Mouse (Mus musculus): Measurements from ENCODE around the gene Ddah2. TPM values are rescaled to one million over a fixed set of nuclear protein-coding genes. Genes with fewer than 3 reads are reported as not detected.

Ddah2 gene
- 8.5 and 14.5 TPM in 2 replicates for polyA plus RNA-seq (2012; rRNA removed)

- Histone ChIP-seq H3K36me3 (ENCODE audit: control insufficient read depth, insufficient read depth, low read length) (peaks cover 35% of the 10 kb centered on the region), H3K27ac (ENCODE audit: insufficient read depth, low read depth, low read length) (peak within 1 kb of the TSS; percentile 52; the same call in 1 of the 2 replicates)
- WGBS, result 1% methylated on average over 57 of the region's 57 CpGs
Measured at GRCm38 (mm10) chr17:35058911-35059892, at the start of gene Ddah2. TSS of gene Ddah2 (plus strand) at chr17:35059035.

GRCm38 (mm10) chr17:35009586-35009985 lies 49.2 kb upstream of the Ddah2 start:
- WGBS, result 90% methylated on average over 7 of the region's 7 CpGs
- no peaks in the 10 kb centered on the region for H3K4me1 ChIP-seq (ENCODE audit: control insufficient read depth, insufficient read depth, insufficient read length, low read length)
- H3K4me3 ChIP-seq (ENCODE audit: low read depth, low read length), result no peak overlapping the region
- TF ChIP-seq CTCF (IDR thresholded peaks at IDR 0.05; ENCODE audit: extremely low read depth, insufficient read length, insufficient replicate concordance, low read depth, low read length), result no peak
- no peak for TF ChIP-seq POLR2A (IDR thresholded peaks at IDR 0.05; ENCODE audit: low read depth, low read length)
- no peaks in the 10 kb centered on the region for H3K27me3 ChIP-seq (ENCODE audit: control insufficient read depth, insufficient read depth, low read length)
- no peak overlapping the region for H3K27ac ChIP-seq (ENCODE audit: insufficient read depth, low read depth, low read length)
- H3K36me3 ChIP-seq (ENCODE audit: control insufficient read depth, insufficient read depth, low read length), result peaks cover 68% of the 10 kb centered on the region

More at GRCm38 (mm10) chr17:35058911-35059892, at the start of gene Ddah2:
- TF ChIP-seq CTCF (IDR thresholded peaks at IDR 0.05; ENCODE audit: extremely low read depth, insufficient read length, insufficient replicate concordance, low read depth, low read length) (peak; percentile 66), POLR2A (IDR thresholded peaks at IDR 0.05; ENCODE audit: low read depth, low read length) (peak; percentile 48)
- peaks cover 25% of the 10 kb centered on the region for H3K4me1 ChIP-seq (ENCODE audit: control insufficient read depth, insufficient read depth, insufficient read length, low read length)
- H3K27me3 ChIP-seq (ENCODE audit: control insufficient read depth, insufficient read depth, low read length), result no peaks in the 10 kb centered on the region
- H3K4me3 ChIP-seq (ENCODE audit: low read depth, low read length), result peak within 1 kb of the TSS; percentile 68

GRCm38 (mm10) chr17:35011440-35011839 lies 47.4 kb upstream of the Ddah2 start:
- TF ChIP-seq POLR2A (IDR thresholded peaks at IDR 0.05; ENCODE audit: low read depth, low read length) (no peak), CTCF (IDR thresholded peaks at IDR 0.05; ENCODE audit: extremely low read depth, insufficient read length, insufficient replicate concordance, low read depth, low read length) (no peak)
- peaks cover 7% of the 10 kb centered on the region for H3K4me1 ChIP-seq (ENCODE audit: control insufficient read depth, insufficient read depth, insufficient read length, low read length)
- no peak overlapping the region for H3K4me3 ChIP-seq (ENCODE audit: low read depth, low read length)
- H3K27ac ChIP-seq (ENCODE audit: insufficient read depth, low read depth, low read length), result no peak overlapping the region
- H3K36me3 ChIP-seq (ENCODE audit: control insufficient read depth, insufficient read depth, low read length), result peaks cover 69% of the 10 kb centered on the region
- 95% methylated on average over 8 of the region's 8 CpGs for WGBS
- H3K27me3 ChIP-seq (ENCODE audit: control insufficient read depth, insufficient read depth, low read length), result no peaks in the 10 kb centered on the region

- WGBS, result 87% methylated on average over 13 of the region's 13 CpGs
- no peaks in the 10 kb centered on the region for H3K27me3 ChIP-seq (ENCODE audit: control insufficient read depth, insufficient read depth, low read length)
- no peak for TF ChIP-seq CTCF (IDR thresholded peaks at IDR 0.05; ENCODE audit: extremely low read depth, insufficient read length, insufficient replicate concordance, low read depth, low read length)
- no peak for TF ChIP-seq POLR2A (IDR thresholded peaks at IDR 0.05; ENCODE audit: low read depth, low read length)
- H3K27ac ChIP-seq (ENCODE audit: insufficient read depth, low read depth, low read length), result no peak overlapping the region
- H3K4me1 ChIP-seq (ENCODE audit: control insufficient read depth, insufficient read depth, insufficient read length, low read length), result peaks cover 16% of the 10 kb centered on the region
- H3K36me3 ChIP-seq (ENCODE audit: control insufficient read depth, insufficient read depth, low read length), result peaks cover 66% of the 10 kb centered on the region
- H3K4me3 ChIP-seq (ENCODE audit: low read depth, low read length), result no peak overlapping the region
Measured at GRCm38 (mm10) chr17:35012430-35012829, 46.4 kb upstream of the Ddah2 start.

GRCm38 (mm10) chr17:35013221-35013620 lies 45.6 kb upstream of the Ddah2 start:
- no peak overlapping the region for H3K27ac ChIP-seq (ENCODE audit: insufficient read depth, low read depth, low read length)
- peaks cover 19% of the 10 kb centered on the region for H3K4me1 ChIP-seq (ENCODE audit: control insufficient read depth, insufficient read depth, insufficient read length, low read length)
- no peaks in the 10 kb centered on the region for H3K27me3 ChIP-seq (ENCODE audit: control insufficient read depth, insufficient read depth, low read length)
- peaks cover 63% of the 10 kb centered on the region for H3K36me3 ChIP-seq (ENCODE audit: control insufficient read depth, insufficient read depth, low read length)
- H3K4me3 ChIP-seq (ENCODE audit: low read depth, low read length), result no peak overlapping the region
- TF ChIP-seq CTCF (IDR thresholded peaks at IDR 0.05; ENCODE audit: extremely low read depth, insufficient read length, insufficient replicate concordance, low read depth, low read length) (no peak), POLR2A (IDR thresholded peaks at IDR 0.05; ENCODE audit: low read depth, low read length) (no peak)
- 72% methylated on average over 6 of the region's 6 CpGs for WGBS

- H3K36me3 ChIP-seq (ENCODE audit: control insufficient read depth, insufficient read depth, low read length), result peaks cover 55% of the 10 kb centered on the region
- TF ChIP-seq POLR2A (IDR thresholded peaks at IDR 0.05; ENCODE audit: low read depth, low read length) (no peak), CTCF (IDR thresholded peaks at IDR 0.05; ENCODE audit: extremely low read depth, insufficient read length, insufficient replicate concordance, low read depth, low read length) (no peak)
- H3K4me3 ChIP-seq (ENCODE audit: low read depth, low read length), result no peak overlapping the region
- peaks cover 23% of the 10 kb centered on the region for H3K4me1 ChIP-seq (ENCODE audit: control insufficient read depth, insufficient read depth, insufficient read length, low read length)
- no peak overlapping the region for H3K27ac ChIP-seq (ENCODE audit: insufficient read depth, low read depth, low read length)
- H3K27me3 ChIP-seq (ENCODE audit: control insufficient read depth, insufficient read depth, low read length), result no peaks in the 10 kb centered on the region
- WGBS, result 88% methylated on average over 16 of the region's 16 CpGs
Measured at GRCm38 (mm10) chr17:35015296-35015695, 43.5 kb upstream of the Ddah2 start.

GRCm38 (mm10) chr17:35016376-35016775 lies 42.5 kb upstream of the Ddah2 start, which contains the start of gene Vwa7:
TSS of gene Vwa7 (plus strand) at chr17:35016579.
- Histone ChIP-seq H3K27me3 (ENCODE audit: control insufficient read depth, insufficient read depth, low read length) (no peaks in the 10 kb centered on the region), H3K36me3 (ENCODE audit: control insufficient read depth, insufficient read depth, low read length) (peaks cover 45% of the 10 kb centered on the region), H3K4me1 (ENCODE audit: control insufficient read depth, insufficient read depth, insufficient read length, low read length) (peaks cover 24% of the 10 kb centered on the region), H3K4me3 (ENCODE audit: low read depth, low read length) (no peak within 1 kb of the TSS), H3K27ac (ENCODE audit: insufficient read depth, low read depth, low read length) (no peak within 1 kb of the TSS)
- 42% methylated on average over 12 of the region's 12 CpGs for WGBS
- TF ChIP-seq POLR2A (IDR thresholded peaks at IDR 0.05; ENCODE audit: low read depth, low read length) (no peak), CTCF (IDR thresholded peaks at IDR 0.05; ENCODE audit: extremely low read depth, insufficient read length, insufficient replicate concordance, low read depth, low read length) (no peak)
